Mouse (Mus musculus) bone marrow, adult 2 months (tissue): ENCODE data around the gene Fzr1. TPM values are rescaled to one million over a fixed set of nuclear protein-coding genes. Genes with fewer than 3 reads are reported as not detected.

ENCODE experiments used
- H3K27ac ChIP-seq: fragments of 200-500 bp; 2 replicates; pipeline ENCODE4 v1.5.1; 2012; ENCODE audit warnings: low read depth, mild to moderate bottlenecking, control low read depth, inconsistent platforms, low read length; ENCODE audit not compliant: control insufficient read depth, poor library complexity, insufficient read depth
- H3K4me1 ChIP-seq: fragments of 200-500 bp; 2 replicates; pipeline ENCODE4 v1.6.1; 2011; ENCODE audit warnings: low read length; ENCODE audit not compliant: control insufficient read depth, insufficient read depth
- H3K4me3 ChIP-seq: fragments of 200-500 bp; replicated peaks from 2 replicates; pipeline ENCODE3; 2011; ENCODE audit warnings: mild to moderate bottlenecking, low read depth, low read length, control low read depth; ENCODE audit not compliant: control insufficient read depth
- CTCF ChIP-seq: fragments of 200-500 bp; IDR thresholded peaks from 2 replicates; pipeline ENCODE4 v1.5.1; 2011; ENCODE audit warnings: low read length, control low read depth; ENCODE audit not compliant: control insufficient read depth, insufficient read depth
- POLR2A ChIP-seq: fragments of 200-500 bp; IDR thresholded peaks from 2 replicates; pipeline ENCODE4 v1.6.1; 2011; ENCODE audit warnings: low read depth, mild to moderate bottlenecking, control low read depth, low read length, borderline replicate concordance; ENCODE audit not compliant: control insufficient read depth
- WGBS: fragments of 180-500 bp; shearing (Covaris S2); methylation state at CpG from one replicate; pipeline ENCODE4 v1.1.7; 2018; 5-methylcytosine and 5-hydroxymethylcytosine counted together
- polyA plus RNA-seq: library from polyadenylated mRNA; stranded (reverse); fragments of >200 nt; gene quantifications from 2 replicates; pipeline ENCODE4 v1.2.4, GENCODE M21; 2011; ENCODE audit warnings: low replicate concordance; ENCODE audit not compliant: missing spikeins, insufficient read depth, insufficient read length

Gene Fzr1
- polyA plus RNA-seq, 1 experiment, result 131 TPM

DNA sequence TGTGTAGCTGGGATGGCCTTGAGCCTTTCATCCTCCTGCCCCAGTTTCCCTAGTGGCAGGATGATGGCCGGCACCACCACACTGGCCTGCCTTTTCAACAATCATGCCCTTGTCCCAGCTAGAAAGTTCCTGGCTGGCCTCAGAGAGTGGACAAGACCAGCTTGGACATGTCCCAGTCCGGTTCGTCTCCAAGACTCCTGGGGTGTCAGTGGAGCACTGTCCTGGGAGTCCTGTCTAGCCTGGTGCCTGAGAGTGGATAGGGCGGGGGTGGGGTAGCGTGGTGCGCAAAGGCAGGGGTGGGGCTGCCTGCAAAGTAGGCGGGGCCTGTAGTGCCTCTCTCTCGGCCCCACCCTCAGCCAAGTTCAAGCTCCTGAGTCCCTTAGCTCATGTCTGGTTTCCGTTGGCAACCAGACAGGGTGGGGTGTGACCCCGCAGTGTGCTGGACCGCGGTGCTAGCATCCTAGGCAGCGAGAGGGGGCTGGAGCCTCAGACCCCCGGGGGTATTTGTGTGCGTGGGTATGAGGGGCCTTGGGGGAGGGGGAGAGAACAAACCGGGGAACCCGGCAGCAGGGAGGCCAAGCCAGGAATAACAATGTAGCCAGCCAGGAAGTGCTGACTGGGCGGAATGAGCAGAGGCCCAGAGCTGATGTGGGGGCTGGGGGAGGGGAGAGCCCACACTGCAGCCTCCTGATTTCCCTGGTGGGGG is 23.4 kb upstream of the Fzr1 start:
- peaks cover 4% of the 10 kb centered on the region; the same call in 1 of the 2 replicates for H3K4me1 ChIP-seq
- WGBS, result 52% methylated on average over 18 of the region's 18 CpGs
- H3K27ac ChIP-seq, result no peak overlapping the region
- no peak for TF ChIP-seq POLR2A
- no peak for TF ChIP-seq CTCF
- no peak overlapping the region for H3K4me3 ChIP-seq

DNA sequence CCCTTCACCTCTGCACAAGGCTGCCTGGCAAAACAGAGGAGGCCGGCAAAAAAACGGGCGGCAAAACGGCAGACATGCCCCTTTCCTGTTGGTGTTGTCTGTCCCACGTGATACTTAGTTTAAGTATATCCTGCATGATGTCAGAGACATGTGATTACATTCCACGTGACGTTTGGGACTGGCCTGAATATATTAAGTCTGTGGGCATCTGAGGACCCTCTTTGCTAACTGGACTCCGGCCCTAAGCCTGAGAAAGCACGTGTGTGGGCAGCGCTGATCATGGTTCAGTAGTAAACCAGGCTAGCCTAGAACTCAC is 22.8 kb upstream of the Fzr1 start:
- peaks cover 4% of the 10 kb centered on the region; the same call in 1 of the 2 replicates for H3K4me1 ChIP-seq
- 84% methylated on average over 10 of the region's 10 CpGs for WGBS
- no peak overlapping the region for H3K27ac ChIP-seq

DNA sequence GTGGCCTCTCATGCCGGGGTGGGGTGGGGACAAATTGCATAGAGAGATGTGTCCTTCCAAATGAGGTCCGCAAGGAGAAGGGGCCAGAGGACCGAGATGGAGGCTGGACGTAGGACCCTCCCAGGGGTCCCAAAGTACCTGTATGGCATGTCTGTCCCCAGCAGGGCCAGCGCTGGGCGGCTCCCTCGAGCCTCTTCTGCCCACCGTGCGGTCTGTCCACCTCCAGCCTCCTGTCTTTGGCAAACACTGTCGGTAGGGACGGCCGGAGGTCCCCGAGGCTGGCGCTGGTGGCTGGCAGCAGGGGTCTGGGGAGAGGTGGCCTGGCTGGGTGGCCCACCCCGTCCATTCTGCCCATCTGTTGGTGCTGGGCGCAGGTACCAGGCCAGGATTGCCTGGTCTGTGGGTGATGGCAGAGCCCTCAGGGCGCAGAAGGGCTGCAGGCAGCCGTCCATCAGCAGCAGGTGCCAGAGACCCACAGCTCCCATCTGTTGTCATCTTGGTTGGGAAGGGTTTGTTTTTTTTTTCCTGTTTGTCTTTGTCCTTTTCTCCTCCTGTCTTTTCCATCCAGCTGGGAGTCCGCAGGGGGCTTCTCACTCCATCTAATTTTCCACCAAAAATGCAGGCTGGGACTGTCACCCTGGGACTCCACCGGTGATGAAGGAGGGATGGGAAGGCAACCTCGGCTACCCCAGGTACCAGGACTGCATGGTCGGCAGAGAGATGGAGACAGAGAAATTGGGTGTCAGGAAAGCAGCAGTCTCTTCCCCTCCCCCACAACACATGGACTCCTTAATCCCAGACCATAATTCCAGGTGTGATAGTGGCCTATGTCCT is 22.3 kb upstream of the Fzr1 start:
- no peak overlapping the region for H3K4me3 ChIP-seq
- no peak overlapping the region for H3K27ac ChIP-seq
- peaks cover 3% of the 10 kb centered on the region; the same call in 1 of the 2 replicates for H3K4me1 ChIP-seq
- TF ChIP-seq POLR2A (no peak), CTCF (no peak)
- WGBS, result 89% methylated on average over 22 of the region's 22 CpGs

More for the DNA sequence above, 22.8 kb upstream of the Fzr1 start:
- TF ChIP-seq POLR2A (no peak), CTCF (no peak)
- no peak overlapping the region for H3K4me3 ChIP-seq

DNA sequence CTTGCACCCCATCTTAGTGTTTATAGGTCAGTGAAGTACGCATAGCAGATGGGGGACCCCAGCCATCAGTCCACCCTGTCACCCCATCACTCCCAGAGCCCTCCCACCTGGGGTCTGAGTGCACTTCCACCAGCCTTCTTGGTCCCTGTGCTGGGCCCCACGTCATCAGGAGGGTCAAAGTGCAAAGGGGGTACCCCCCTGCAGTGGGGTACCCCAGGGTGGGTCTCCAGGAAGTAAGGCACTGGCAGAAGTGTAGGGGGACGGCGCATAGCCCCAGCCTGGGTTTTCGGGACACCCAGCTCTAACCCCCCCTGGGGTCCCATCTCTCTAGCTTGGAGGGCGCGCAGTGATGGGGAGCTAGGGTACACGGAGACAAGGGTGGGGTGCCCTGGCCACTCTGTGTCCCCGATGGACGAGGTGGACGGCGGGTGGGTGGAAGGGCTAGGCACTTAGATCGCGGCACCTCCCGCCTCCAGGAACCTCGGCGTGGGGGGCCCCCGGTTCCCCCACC is 21.5 kb upstream of the Fzr1 start:
- H3K4me1 ChIP-seq, result peaks cover 2% of the 10 kb centered on the region; the same call in 1 of the 2 replicates
- WGBS, result 89% methylated on average over 18 of the region's 18 CpGs
- H3K4me3 ChIP-seq, result no peak overlapping the region
- no peak for TF ChIP-seq POLR2A
- TF ChIP-seq CTCF, result no peak
- no peak overlapping the region for H3K27ac ChIP-seq

DNA sequence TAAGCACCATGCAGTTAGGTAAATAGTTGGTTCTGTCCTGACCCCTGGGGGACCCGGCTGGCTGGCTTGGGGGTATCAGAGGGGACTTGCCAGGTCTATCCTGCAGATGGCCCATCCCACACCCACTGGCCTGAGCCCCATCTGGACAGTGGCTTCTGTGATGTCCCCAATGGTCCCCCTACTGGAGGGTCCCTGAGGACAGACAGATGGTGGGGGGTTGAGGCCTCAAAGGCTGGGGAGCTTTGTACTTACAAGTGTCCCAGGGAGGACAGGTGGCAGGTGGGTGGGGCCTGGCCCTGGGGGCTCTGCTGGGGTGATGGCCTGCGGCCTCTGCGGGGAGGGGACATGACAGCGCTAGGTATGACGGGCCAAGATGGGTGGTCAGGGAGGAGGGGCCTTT is 21.0 kb upstream of the Fzr1 start:
- no peak overlapping the region for H3K4me3 ChIP-seq
- H3K27ac ChIP-seq, result no peak overlapping the region
- TF ChIP-seq CTCF, result no peak
- no peak for TF ChIP-seq POLR2A
- H3K4me1 ChIP-seq, result peaks cover 2% of the 10 kb centered on the region; the same call in 1 of the 2 replicates
- WGBS, result 86% methylated on average over 5 of the region's 5 CpGs

DNA sequence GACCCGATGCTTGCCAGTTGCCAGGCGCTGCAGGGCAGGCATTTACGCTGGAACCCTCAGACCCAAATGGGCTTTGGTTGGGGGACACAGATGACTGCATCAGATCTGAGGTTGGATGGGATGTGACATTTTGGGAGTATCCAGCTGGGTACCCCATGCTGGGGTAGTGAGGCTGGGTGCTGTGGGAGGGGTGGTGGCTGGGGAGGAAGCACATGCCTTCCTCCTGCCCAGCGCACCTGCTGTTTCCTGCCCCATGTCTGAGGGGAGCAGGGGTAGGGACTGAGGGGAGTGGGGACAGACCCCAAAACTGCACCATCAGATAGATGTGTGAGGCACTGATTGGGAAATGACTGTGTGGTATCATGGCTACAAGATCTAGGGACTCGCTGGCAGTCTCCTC is 18.4 kb upstream of the Fzr1 start:
- Histone ChIP-seq H3K27ac (no peak overlapping the region), H3K4me3 (no peak overlapping the region), H3K4me1 (peaks cover 7% of the 10 kb centered on the region)
- WGBS, result 60% methylated on average over 5 of the region's 5 CpGs
- TF ChIP-seq POLR2A (no peak), CTCF (no peak)

DNA sequence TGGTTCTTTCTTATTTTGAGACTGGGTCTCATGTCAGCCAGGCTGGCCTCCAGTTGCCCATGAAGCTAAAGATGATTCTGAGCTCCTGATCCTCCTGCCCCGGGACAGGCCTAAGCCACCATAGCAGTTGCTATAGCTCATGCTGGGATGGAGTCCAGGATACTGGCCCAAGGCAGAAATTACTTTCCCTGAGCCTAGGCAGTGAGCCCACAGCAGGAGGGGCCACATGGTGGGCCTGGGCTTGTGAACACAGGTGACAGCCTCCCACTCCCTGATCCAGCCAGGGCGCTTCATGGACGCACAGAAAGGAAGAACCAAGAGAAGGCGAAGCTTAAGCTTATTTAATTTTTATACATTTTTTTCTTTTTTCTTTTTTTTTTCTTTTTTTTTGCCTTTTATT is 17.5 kb upstream of the Fzr1 start:
- Histone ChIP-seq H3K27ac (no peak overlapping the region), H3K4me1 (peaks cover 5% of the 10 kb centered on the region), H3K4me3 (no peak overlapping the region)
- TF ChIP-seq CTCF (no peak), POLR2A (no peak)
- 80% methylated on average over 4 of the region's 4 CpGs for whole genome bisulfite sequencing

DNA sequence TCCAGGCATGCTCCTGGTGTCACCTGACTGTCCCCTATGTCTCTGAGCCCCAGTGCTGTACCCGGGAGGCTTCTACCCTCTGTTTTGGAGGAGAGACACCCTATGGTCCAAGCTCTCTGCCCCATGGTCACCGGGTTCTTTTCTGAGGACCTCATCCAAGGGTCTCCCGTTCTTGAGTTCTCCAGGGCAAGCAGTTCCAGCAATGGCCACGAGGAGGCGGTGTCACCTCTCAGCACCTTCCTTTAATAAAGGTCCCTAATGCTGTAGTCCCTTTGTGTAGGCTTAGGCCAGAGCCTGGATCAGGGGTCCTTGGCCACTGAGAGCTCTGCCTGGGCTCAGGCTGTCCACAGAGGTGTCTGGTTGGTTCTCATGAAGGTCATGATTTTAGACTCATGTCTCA is 16.8 kb upstream of the Fzr1 start:
- WGBS, result 17% methylated on average over 5 of the region's 5 CpGs
- no peak overlapping the region for H3K27ac ChIP-seq
- TF ChIP-seq CTCF, result peak; percentile 95
- no peak for TF ChIP-seq POLR2A
- peaks cover 5% of the 10 kb centered on the region for H3K4me1 ChIP-seq
- H3K4me3 ChIP-seq, result no peak overlapping the region
